Mouse (Mus musculus) C2C12 (cell line): Measurements from ENCODE around the gene Foxc2.

Experiments used
- CEBPB ChIP-seq: IDR thresholded peaks from one replicate; pipeline ENCODE4 v1.6.1; 2011; ENCODE audit warnings: low read depth, mild to moderate bottlenecking, control low read depth, moderate library complexity
- CTCF ChIP-seq: IDR thresholded peaks from one replicate; pipeline ENCODE4 v1.5.1; 2011; ENCODE audit not compliant: control insufficient read depth, insufficient read depth, insufficient read length
- FOSL1 ChIP-seq: IDR thresholded peaks from one replicate; pipeline ENCODE4 v1.8.0; 2011; ENCODE audit warnings: mild to moderate bottlenecking, low read length; ENCODE audit not compliant: poor library complexity, insufficient read depth, severe bottlenecking
- MAX ChIP-seq: IDR thresholded peaks from one replicate; pipeline ENCODE4 v1.6.1; 2011; ENCODE audit warnings: mild to moderate bottlenecking, control low read depth
- MYOD1 ChIP-seq: IDR thresholded peaks from one replicate; pipeline ENCODE4 v1.6.1; 2011; ENCODE audit warnings: low read depth; ENCODE audit not compliant: control insufficient read depth, insufficient read length
- MYOG ChIP-seq: IDR thresholded peaks from one replicate; pipeline ENCODE4 v1.6.1; 2011; ENCODE audit not compliant: control insufficient read depth, insufficient read length; ENCODE audit errors: extremely low read depth

DNA sequence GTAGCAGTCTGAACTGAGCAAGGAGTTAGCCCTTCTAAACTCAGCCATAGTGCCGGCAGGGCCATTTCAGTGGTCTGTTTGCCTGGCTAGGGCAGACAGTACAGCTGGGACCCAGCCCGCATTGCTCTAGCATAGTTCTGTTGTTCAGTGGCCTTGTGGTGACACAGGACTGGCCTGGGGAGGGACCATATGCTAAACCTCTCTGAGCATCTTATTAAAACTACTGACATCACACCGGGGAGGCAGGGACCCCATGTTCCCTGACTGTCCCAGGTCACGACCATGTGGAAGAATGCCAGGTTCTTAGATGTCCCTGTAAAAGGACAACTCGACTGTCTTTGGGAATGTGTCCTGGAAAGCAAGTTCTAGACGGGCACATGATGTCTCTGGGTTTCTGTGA, 23.8 kb upstream of the Foxc2 start:
- TF ChIP-seq CTCF = no peak
- TF ChIP-seq MYOD1 = no peak
- TF ChIP-seq MAX = no peak
- TF ChIP-seq FOSL1 = no peak
- TF ChIP-seq CEBPB = no peak
- no peak for TF ChIP-seq MYOG
